16 mouse cellular contexts compared by ENCODE assay signal in genomic region chr6:55351712-55352111, GRCm38 (mm10). TPM values are rescaled to one million over a fixed set of nuclear protein-coding genes. Genes with fewer than 3 reads are reported as not detected.
"Had no signal": no experiment of that assay in that cellular context is flagged by ENCODE, and none has a peak within 500 bp of the region (broad histone marks: within the 10 kb centered on the region; RNA-seq: fewer than 3 reads in every experiment).

No protein-coding gene starts in this region.

- H3K4me3 ChIP-seq: limb, embryonic 12.5 days; midbrain, embryonic 10.5 days; myocyte; neural tube, embryonic 15.5 days had no signal

- H3K4me1 ChIP-seq: limb, embryonic 12.5 days; midbrain, embryonic 10.5 days; neural tube, embryonic 15.5 days had no signal

- H3K27me3 ChIP-seq: limb, embryonic 12.5 days; neural tube, embryonic 15.5 days had no signal

- ATAC-seq: inflammation-experienced regulatory T-cells, adult 6 months; intestine, postnatal 0 days had no signal

- H3K9ac ChIP-seq: limb, embryonic 12.5 days; liver, embryonic 14.5 days; neural tube, embryonic 15.5 days had no signal

- DNase-seq: lung, adult 2 months; lung, postnatal 10 days; lung, postnatal 4 days; midbrain, embryonic 14.5 days; right cerebral cortex, adult 18-20 months; right cerebral cortex, postnatal 25 days; thymus, adult 18-20 months; thymus, postnatal 14 days had no signal

- H3K27ac ChIP-seq: limb, embryonic 12.5 days; liver, embryonic 14.5 days; midbrain, embryonic 10.5 days; neural tube, embryonic 15.5 days had no signal

- H3K9me3 ChIP-seq: midbrain, embryonic 10.5 days; neural tube, embryonic 15.5 days had no signal

- H3K36me3 ChIP-seq: limb, embryonic 12.5 days; midbrain, embryonic 10.5 days; neural tube, embryonic 15.5 days had no signal

- H3K4me2 ChIP-seq: limb, embryonic 12.5 days; neural tube, embryonic 15.5 days had no signal

RNA-seq across cellular contexts. Expression of gene Aqp1, which starts 15.5 kb away (rescaled TPM):
- polyA plus RNA-seq: inflammation-experienced regulatory T-cells, adult 6 months had no signal

RNA-seq across cellular contexts. Expression of gene Ghrhr, which starts 24.4 kb away (rescaled TPM):
- polyA plus RNA-seq: inflammation-experienced regulatory T-cells, adult 6 months; intestine, postnatal 0 days; limb, embryonic 12.5 days; lung, adult 2 months; midbrain, embryonic 10.5 days; midbrain, embryonic 14.5 days; myocyte; neural tube, embryonic 11.5 days; neural tube, embryonic 15.5 days had no signal
